8 mouse cellular contexts compared by ENCODE assay signal in genomic region chr12:93929239-93929563, GRCm38 (mm10).
A peak's percentile ranks its signal among the peaks of the same experiment; 100 is the strongest.
DNase-seq lines count a peak whose midpoint lies in the region; ATAC-seq and TF ChIP-seq lines count a peak whose summit lies in the region.
"Not testable (repeated sequence)": the region's sequence is repeated elsewhere in the genome, so short reads cannot be mapped to it uniquely, and the experiment has no call there.

No protein-coding gene starts in this region.

- not testable (repeated sequence) for TF ChIP-seq CTCF in hindbrain, postnatal 0 days (IDR thresholded peaks at IDR 0.05; ENCODE audit: low read depth)

- not testable (repeated sequence) for H3K4me1 ChIP-seq in forebrain, embryonic 11.5 days (replicated peaks; ENCODE audit: control insufficient read depth, insufficient read depth, low read length); heart, embryonic 12.5 days (replicated peaks); hindbrain, postnatal 0 days (ENCODE audit: insufficient read depth, low read length); liver, embryonic 11.5 days (replicated peaks; ENCODE audit: control insufficient read depth, insufficient read depth, low read length); lung, embryonic 15.5 days; midbrain, embryonic 15.5 days; stomach, embryonic 14.5 days (ENCODE audit: control insufficient read depth, insufficient read depth, low read length)

- H3K4me3 ChIP-seq in forebrain, embryonic 11.5 days (ENCODE audit: low read depth, low read length); heart, embryonic 12.5 days; hindbrain, postnatal 0 days (ENCODE audit: low read length); liver, embryonic 11.5 days (ENCODE audit: low read depth, low read length); lung, embryonic 15.5 days; midbrain, embryonic 15.5 days; stomach, embryonic 14.5 days (ENCODE audit: low read depth, low read length): not testable (repeated sequence)

- not testable (repeated sequence) for H3K36me3 ChIP-seq in forebrain, embryonic 11.5 days (ENCODE audit: control insufficient read depth, insufficient read depth, low read length); heart, embryonic 12.5 days; hindbrain, postnatal 0 days (ENCODE audit: insufficient read depth, low read length); liver, embryonic 11.5 days (ENCODE audit: control insufficient read depth, insufficient read depth, low read length); lung, embryonic 15.5 days; midbrain, embryonic 15.5 days (replicated peaks); stomach, embryonic 14.5 days (ENCODE audit: control insufficient read depth, insufficient read depth, low read length)

- not testable (repeated sequence) for H3K27ac ChIP-seq in forebrain, embryonic 11.5 days (ENCODE audit: low read depth, low read length); heart, embryonic 12.5 days (ENCODE audit: poor library complexity, severe bottlenecking); hindbrain, postnatal 0 days; liver, embryonic 11.5 days (ENCODE audit: low read depth, low read length); lung, embryonic 15.5 days; midbrain, embryonic 15.5 days; stomach, embryonic 14.5 days (ENCODE audit: low read length)

- H3K9me3 ChIP-seq in forebrain, embryonic 11.5 days (ENCODE audit: control insufficient read depth, low read length); heart, embryonic 12.5 days (replicated peaks); hindbrain, postnatal 0 days (ENCODE audit: low read length); liver, embryonic 11.5 days (ENCODE audit: control insufficient read depth, low read length); lung, embryonic 15.5 days; midbrain, embryonic 15.5 days; stomach, embryonic 14.5 days (ENCODE audit: control insufficient read depth, low read depth, low read length): not testable (repeated sequence)

- ATAC-seq in CD4-positive, CD25-positive, alpha-beta regulatory T cell, adult 4 months = peak; percentile 76
- peak; percentile 36; the same call in 1 of the 2 replicates for ATAC-seq in forebrain, embryonic 11.5 days (replicated peaks; ENCODE audit: low FRiP score)
- peak; percentile 55; the same call in 1 of the 2 replicates for ATAC-seq in heart, embryonic 12.5 days (ENCODE audit: insufficient number of reproducible peaks, low FRiP score)
- peak; percentile 74; the same call in 1 of the 2 replicates for ATAC-seq in hindbrain, postnatal 0 days
- ATAC-seq in liver, embryonic 11.5 days (replicated peaks; ENCODE audit: low FRiP score) = peak; percentile 31; the same call in 1 of the 2 replicates
- peak; percentile 35; the same call in 1 of the 2 replicates for ATAC-seq in lung, embryonic 15.5 days (ENCODE audit: borderline replicate concordance, extremely low read depth, low FRiP score, low TSS enrichment)
- ATAC-seq in midbrain, embryonic 15.5 days (replicated peaks) = peak; percentile 82; the same call in 1 of the 2 replicates
- peak; percentile 18; the same call in 1 of the 2 replicates for ATAC-seq in stomach, embryonic 14.5 days (ENCODE audit: insufficient number of reproducible peaks, insufficient read depth, low FRiP score, low read depth)

- not testable (repeated sequence) for H3K9ac ChIP-seq in forebrain, embryonic 11.5 days (ENCODE audit: low read length); heart, embryonic 12.5 days; hindbrain, postnatal 0 days (replicated peaks; ENCODE audit: low read length); liver, embryonic 11.5 days (ENCODE audit: low read depth, low read length); lung, embryonic 15.5 days; midbrain, embryonic 15.5 days; stomach, embryonic 14.5 days (replicated peaks; ENCODE audit: low read depth, low read length)

- not testable (repeated sequence) for H3K4me2 ChIP-seq in forebrain, embryonic 11.5 days (ENCODE audit: low read depth, low read length, severe bottlenecking); heart, embryonic 12.5 days; hindbrain, postnatal 0 days (ENCODE audit: low read depth, low read length); liver, embryonic 11.5 days; lung, embryonic 15.5 days; midbrain, embryonic 15.5 days; stomach, embryonic 14.5 days (replicated peaks; ENCODE audit: low read depth, low read length)

- not testable (repeated sequence) for H3K27me3 ChIP-seq in forebrain, embryonic 11.5 days (ENCODE audit: control insufficient read depth, insufficient read depth, low read length); heart, embryonic 12.5 days (replicated peaks); hindbrain, postnatal 0 days (ENCODE audit: insufficient read depth, low read length); liver, embryonic 11.5 days (replicated peaks; ENCODE audit: control insufficient read depth, insufficient read depth, low read length); lung, embryonic 15.5 days; midbrain, embryonic 15.5 days (replicated peaks); stomach, embryonic 14.5 days (ENCODE audit: control insufficient read depth, insufficient read depth, low read length)

- DNase-seq in forebrain, embryonic 11.5 days (ENCODE audit: low spot score); hindbrain, postnatal 0 days (ENCODE audit: low spot score); liver, embryonic 11.5 days (ENCODE audit: low spot score): not testable (repeated sequence)

- WGBS in forebrain, embryonic 11.5 days = 96% methylated on average over 4 of the region's 7 CpGs
- 87% methylated on average over 5 of the region's 7 CpGs for WGBS in heart, embryonic 12.5 days
- WGBS in hindbrain, postnatal 0 days = 91% methylated on average over 4 of the region's 7 CpGs
- 95% methylated on average over 4 of the region's 7 CpGs for WGBS in liver, embryonic 11.5 days
- 95% methylated on average over 4 of the region's 7 CpGs for WGBS in lung, embryonic 15.5 days
- WGBS in midbrain, embryonic 15.5 days = 96% methylated on average over 5 of the region's 7 CpGs
- WGBS in stomach, embryonic 14.5 days = 97% methylated on average over 4 of the region's 7 CpGs

Comparison
In these comparisons a context has a peak if more than half of its experiments do, and no peak if none do; other contexts are left out.
1. ATAC-seq: peak in every context shown above with its lines; median percentile 82 in midbrain, embryonic 15.5 days; 76 in CD4-positive, CD25-positive, alpha-beta regulatory T cell, adult 4 months; 74 in hindbrain, postnatal 0 days; 55 in heart, embryonic 12.5 days; 36 in forebrain, embryonic 11.5 days; 35 in lung, embryonic 15.5 days; 31 in liver, embryonic 11.5 days; 18 in stomach, embryonic 14.5 days.